Mouse (Mus musculus): Measurements from ENCODE around the gene Pax2. TPM values are rescaled to one million over a fixed set of nuclear protein-coding genes. Genes with fewer than 3 reads are reported as not detected.

Gene Pax2
- total RNA-seq, 2 experiments from 2014 or later = 0.45 to 13.6 TPM

DNA sequence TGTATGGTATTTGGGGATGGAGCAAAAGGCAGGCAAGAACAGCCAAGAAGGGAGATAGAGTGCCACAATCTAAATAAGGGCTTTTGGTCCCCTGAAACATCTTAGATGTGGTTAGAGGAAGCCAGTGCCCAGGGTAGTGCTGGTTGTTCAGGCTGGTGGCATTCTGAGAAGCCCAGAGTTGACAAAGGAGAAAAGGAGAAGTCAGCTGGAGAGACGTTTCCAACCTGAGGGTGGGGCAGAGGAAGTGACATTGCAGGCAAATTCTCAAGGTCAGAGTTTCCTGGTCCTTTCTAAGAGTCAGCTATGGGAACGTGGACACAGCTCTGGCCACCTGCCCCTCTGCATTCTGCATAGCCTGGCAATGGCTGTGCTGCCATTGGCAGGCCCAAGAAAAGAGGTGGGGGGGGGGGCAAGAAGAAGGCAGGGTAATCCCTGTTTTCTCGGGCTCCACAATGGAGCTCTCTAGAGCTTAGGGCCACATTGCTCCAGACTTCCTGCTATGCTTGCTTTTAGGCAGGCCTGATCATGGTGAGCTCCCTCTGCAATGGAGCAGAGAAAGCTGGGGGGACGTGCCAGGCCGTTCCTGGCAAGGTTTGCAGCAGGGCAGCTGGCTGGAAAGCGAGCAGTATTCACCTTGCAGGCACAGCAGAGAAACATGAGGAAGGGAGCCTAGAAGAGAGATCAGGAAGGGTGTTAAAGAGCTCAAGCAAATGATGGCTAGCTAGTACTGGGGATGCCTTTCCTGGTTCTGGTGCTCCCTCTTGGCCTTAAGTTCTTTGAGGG, 14.6 kb downstream of the Pax2 start:
- no peak for DNase-seq (ENCODE audit: low spot score in 2 of 2)

DNA sequence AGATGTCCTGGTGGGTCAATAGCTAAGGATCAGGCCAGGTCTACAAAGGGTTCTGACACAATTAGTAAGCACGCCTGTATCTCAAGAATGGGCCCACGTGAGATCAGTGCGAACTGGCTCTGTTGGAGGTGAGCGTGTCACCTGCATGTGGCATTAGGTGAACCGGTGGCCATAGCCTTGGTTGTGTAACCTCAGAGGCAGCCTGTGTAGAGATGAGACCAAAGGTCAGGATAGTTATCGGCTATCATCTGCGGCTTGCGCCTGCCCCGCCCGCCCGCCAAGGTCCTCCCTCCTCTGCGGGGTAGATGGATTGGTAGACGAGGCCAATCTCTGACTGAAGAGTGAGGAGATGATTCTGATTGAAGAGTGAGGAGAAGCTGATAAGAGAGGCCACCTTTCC, 15.7 kb downstream of the Pax2 start:
- no peak for DNase-seq (ENCODE audit: low spot score in 2 of 2)

DNA sequence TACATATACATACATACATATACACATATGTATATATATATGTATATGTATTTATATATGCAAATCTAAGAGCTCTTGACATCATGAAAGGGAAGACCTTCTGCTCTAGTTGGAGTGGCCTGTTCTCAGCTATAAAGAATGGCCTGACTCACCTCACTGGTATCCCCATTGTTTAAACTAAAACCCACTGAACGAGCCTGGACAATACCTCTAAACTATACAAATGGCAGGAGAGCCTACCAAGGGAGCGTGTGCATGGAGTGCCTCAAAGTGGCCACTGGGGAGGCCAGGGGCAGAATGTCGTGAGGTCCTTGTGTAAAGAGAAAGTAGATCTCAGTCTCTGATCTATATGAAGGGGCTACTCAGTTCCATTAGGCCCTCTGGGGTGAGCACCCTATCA, 26.1 kb downstream of the Pax2 start:
- DNase-seq (ENCODE audit: low spot score in 2 of 2) = no peak

DNA sequence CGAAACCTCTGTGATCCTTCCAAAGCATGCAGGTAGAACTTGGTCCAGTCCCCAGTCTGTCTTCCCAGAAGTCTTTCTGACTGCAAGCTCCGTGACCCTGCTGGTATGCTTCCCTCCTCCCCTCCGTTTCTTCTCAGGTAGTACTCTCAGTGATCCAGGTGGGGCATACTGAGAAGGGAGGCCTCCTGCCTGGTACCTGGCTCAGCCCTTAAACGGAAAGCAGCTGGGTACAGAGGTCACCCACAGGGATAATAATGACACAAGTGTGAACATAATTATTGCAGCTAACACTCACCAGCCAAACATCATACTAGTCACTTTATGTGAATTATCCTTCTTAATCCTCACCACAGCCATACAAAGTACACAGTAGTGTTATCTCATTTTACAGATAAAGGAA, 28.5 kb downstream of the Pax2 start:
- DNase-seq (ENCODE audit: low spot score in 2 of 2) = no peak

DNA sequence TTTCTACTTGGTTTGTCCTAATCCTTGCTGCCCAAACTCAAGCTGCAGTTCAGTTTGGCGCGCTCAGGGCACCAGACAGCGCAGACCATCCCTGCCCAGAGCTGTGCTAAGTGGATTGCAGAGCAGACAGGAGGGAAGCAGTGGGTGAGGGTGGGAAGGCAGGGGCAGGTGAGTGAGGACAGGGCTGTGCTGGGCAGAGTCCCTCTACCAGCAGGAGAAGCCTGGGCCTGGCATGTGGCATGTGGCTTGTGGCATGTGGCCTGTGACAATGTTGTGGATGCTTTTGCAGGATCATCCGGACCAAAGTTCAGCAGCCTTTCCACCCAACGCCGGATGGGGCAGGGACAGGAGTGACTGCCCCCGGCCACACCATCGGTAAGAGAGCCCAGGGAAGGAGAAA, 32.6 kb downstream of the Pax2 start:
- DNase-seq (ENCODE audit: low spot score in 2 of 2) = no peak

DNA sequence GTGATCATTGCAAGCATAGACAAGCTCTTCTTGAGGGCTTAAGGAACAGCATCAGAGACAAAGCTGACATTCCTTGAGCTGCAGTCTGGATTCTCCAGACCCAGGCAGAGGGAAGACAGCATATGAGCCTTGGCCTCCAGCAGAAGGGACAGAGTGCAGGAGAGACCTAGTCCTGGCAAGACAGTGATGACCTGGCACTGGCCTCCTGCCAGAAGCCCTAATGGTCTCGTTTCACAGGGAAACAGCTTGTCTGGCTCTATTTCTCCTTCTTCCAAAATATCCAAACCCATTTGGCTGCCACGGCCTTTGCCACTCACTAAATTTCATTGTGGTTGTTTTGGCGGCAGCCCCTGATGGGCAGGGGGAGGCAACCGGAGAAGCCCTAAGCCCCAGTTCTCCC, 36.1 kb downstream of the Pax2 start:
- no peak for DNase-seq (ENCODE audit: low spot score in 2 of 2)

DNA sequence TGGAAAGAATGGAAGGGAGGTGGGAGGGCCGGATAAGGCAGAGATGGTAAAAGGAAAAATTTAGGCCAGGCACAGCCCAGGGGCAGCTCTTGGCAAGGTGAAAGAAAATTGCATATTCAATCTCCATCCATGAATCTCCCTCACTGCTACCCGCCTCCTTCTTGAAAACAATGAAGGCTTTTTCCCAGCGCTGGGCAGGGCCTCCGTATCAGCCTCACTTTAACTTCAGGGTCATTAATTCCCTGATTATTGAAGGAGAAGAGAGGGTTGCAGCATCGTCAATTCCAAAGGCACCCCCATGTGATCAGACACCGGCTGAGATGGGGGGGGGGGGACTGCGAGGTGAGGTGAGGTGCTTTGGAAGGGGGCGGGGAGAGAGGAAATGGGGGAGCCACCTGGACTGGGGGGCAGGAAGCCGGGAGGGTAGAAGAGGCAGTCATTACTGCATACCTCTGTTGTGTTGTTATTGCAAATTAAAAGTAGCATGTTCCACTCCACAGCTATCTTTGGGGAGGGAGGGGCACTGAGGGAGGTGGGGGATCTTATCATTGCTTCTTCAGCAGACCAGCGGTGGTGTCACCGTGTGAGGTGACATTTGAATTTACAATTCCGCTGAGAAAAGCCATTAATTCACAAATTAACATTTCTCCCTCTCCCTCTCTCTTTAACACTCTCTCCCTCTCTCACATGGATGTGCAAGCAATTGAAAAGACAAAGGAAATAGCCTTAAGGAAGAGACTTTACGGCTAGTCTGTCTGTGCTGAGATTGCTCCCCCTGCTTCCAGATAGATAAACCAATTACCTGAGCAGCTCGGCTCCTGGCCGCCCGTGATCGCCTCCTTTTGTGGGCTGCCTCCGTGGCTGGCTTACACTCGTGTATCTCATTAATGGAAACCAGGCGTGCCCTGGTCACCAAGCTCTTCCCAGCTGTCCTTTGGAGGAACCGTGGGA, 41.5 kb downstream of the Pax2 start:
- no peak for DNase-seq (ENCODE audit: low spot score in 2 of 2)

DNA sequence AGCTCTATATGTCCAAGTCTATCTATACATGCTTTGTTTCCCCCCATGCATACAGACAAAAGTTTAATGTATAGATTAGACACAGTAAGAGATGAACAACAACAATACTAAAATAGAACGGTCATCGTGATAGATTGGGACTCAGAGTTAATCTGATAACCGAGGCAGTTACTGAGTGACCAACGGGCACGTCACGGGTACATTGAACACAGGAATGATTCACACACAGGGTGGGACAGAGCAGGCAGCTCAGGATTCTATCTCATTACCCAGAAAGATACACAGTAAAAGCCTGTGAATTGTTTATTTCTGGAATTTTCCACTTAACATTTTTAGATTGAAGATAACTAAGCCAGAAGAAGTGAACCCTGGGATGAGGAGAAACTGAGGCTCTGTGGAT, 42.9 kb downstream of the Pax2 start:
- no peak for DNase-seq (ENCODE audit: low spot score in 2 of 2)

DNA sequence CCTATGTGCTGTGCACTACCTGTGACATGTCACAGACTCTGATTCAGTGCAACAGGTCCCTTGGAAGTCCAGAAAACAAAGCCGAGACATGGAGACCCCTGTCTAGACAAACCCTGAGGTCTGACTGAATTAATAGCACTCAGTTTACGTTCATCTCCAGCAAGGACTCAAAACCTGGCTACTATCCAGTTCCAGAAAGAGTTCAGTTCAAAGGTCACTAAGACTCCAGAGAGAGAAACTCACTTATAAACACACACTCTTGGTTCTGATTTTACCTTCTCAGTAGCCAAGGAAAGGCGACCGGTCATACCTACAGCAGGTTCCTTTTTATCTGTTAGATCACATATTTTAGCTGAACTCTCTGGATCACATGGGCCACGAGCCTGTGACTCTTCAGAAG, 43.3 kb downstream of the Pax2 start:
- DNase-seq (ENCODE audit: low spot score in 2 of 2) = no peak

DNA sequence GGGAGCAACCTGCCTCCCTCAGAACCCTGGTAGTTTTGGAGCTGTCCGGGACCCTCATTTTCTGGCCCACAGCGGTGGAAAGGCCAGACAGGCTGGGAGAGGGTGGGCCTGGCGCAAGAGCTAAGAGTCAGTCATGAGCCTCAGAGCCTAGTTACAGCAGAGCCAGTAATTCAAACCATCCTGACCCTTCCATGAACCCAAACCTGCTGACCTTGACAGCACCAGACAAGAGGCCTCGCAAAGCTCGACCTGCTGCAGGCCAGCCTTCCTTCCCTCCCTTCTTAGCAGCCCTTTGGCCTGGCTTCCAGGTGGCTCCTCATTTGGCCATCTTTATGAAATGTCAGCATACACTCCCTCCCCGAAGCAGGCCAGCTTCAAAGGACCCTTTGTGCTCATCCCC, 44.5 kb downstream of the Pax2 start:
- no peak for DNase-seq (ENCODE audit: low spot score in 2 of 2)

DNA sequence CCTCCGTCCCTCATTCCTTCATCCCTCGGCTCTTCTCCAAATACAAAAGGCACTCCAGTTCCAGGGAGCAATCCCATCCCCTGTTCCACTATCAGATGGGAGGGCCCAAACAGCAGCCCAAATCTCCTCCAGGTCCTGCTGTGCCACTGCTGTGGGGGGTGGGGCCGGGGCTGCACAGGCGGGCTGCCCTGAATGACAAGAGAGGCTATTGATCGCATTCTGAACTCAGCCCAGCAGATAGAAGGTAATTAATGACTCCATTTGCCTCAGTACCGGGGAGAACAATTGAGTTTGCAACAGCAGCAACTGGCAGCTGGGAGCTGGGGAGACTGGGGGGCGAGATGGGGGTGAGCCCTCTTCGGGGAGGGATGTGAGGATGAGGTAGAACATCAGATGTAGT, 52.9 kb downstream of the Pax2 start:
- DNase-seq (ENCODE audit: low spot score in 2 of 2) = no peak

DNA sequence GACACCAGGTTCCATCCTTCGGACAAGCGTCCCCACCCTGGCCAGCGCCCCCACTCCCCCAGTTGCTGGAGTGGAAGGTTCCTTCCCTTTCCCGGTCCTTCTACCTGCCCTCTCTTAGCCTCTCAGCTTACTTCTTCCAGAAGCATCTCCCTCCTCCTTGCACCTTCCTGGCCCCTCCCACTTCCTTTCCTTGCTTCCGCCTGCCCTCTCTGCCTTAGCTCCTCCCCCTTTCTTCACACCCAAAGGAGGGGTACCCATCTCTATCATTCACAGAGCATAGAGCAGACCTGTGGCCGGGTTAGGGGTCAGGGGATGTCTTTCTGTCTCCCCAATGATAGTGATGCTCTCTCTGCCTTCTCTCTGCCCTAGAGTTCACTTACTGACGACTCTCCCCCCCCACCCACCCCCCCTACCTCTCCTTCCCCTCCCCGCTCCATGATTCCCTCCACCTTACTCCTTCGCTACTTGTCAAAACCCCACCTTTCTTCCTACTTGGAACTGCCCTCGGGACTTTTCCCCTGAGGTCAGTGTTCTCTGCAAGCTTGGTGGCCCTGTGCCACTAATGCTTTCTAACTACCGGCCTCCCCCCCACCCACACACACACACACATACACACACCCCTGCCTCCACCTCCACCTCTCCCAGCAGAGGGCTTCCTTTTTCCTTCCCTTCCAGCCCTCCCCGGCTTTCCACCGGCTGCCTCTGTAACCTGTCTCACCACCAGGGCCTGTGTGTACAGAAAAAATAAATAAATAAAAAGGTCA, 57.0 kb downstream of the Pax2 start:
- no peak for DNase-seq (ENCODE audit: low spot score in 2 of 2)

DNA sequence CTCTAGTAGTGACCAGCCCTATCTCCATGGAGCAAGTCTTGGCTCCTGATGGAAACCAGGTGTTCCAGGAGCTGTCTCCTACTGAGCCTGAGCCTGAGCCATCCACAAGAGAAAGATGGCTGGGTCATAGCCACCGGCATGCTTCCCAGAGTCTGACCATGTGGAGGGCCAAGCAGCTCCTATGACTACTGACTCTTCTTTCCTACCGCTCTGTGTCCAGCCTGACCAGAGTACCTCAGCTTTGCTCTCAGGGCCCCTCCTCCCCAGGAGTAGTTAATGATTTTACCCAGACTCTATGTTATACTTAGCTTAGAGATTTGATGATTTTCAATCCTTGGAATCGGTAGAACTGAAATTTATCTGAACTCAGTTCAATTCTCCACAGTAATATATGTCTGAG, 59.3 kb downstream of the Pax2 start:
- DNase-seq (ENCODE audit: low spot score in 2 of 2) = no peak

DNA sequence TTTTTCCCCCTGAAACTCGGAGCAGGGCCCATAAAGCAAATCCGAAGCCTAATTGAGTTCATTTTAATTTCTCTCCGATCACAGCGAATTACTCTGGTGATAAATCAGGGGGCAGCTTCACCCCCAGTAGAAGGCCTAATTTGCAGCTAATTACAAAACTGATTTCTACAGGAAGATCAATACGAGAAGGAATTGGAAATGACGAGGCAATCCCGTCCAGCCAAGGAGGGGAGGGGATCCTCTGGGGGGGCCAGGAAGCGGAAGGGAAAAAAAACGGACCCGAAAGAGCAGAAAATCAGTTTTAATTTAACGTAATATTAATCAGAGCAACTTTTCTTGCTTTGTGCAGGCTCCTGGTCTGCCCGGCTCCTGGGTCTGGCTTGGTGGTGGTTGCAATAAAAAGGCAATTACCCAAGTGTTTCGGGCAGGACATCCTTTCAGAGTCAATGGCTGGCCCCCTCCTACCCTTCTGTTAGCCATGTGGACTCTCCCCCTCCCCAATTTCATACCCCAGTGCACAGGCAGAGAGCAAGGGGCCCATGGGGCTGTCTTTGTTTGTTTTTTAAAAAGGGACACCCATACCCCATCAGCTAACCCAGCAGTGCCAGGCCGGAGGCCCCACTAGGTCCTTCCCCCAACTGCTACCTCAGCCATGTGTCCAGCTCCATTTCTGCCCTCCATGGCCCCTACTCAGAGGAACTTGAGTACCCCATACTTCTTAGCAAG, 61.7 kb downstream of the Pax2 start:
- DNase-seq (ENCODE audit: low spot score in 2 of 2) = no peak

DNA sequence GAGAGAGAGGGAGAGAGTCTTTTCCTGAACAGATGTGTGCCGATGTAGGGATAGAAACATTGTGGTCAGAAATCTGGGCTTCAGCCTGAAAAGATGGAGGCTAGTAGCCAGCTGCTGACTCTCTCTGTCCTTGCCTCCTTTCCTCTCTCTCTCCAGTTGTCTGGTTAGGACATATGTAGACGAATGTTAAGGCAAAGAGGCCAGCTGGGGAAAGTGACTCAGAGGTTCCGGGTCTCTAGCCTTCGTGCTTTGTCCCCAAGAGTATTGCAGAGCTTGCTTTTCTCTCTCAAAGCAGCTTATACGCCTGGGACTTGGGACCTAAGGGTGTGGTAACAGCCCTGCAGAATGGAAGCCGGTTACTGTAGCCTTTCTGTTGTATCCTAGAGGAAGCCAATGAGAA, 62.8 kb downstream of the Pax2 start:
- no peak for DNase-seq (ENCODE audit: low spot score in 2 of 2)

DNA sequence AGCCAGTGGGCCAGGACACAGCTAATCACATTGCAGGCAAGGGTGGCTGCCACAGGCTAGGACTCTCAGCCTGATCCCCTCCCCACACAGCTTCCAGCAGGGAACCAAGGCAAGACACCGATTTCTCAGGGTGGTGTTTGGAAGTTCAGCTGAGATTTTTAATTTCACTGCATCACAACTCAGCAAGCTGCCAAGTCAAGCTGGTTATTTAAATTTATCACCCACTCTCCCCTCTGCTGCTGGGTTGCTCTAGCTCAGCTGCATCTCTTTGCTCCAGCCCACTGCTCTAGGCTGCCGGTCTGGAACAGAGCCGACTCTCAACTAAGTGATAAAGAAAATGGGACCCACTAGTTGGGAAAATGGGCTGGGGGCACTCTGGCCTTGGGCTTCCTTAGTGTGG, 65.7 kb downstream of the Pax2 start:
- DNase-seq (ENCODE audit: low spot score in 2 of 2) = no peak

DNA sequence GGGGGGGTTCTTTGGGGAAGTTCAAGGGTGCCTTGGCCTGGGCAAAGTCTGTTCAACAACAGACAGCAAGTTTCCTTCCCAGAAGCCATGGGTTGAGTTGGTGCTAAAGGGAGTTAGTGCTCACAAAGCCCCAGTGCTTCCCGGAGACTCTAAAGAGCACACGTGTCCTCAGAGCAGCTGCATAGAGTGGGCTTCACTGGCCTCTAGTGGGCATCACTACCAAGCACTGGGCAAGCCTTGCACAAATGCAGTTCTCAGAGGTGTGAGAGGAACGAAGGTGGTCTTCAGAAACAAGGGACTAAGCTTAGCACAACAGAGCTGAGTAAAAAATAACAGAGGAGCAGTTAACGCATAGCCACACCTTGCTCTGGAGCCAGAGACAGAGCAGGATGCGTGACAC, 66.5 kb downstream of the Pax2 start:
- no peak for DNase-seq (ENCODE audit: low spot score in 2 of 2)

DNA sequence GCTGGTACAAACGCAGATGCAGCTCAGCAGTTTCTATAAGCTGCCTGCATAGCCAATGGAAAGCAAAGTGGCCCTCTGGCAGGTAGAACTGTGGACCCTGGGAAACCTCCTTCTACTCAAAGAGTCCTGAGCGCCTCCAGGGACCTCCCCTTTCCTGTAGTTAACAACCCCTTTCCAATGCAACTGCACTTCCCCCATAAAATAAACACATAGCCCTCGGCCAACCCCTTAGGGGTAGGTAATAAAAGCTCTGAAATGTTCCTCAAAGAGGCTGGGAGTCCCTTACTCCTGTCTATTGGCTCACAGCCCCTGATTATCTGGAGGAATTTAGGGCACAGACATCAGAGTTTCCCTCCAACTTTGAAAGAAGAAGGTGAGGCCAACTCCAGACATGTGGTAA, 67.8 kb downstream of the Pax2 start:
- DNase-seq (ENCODE audit: low spot score in 2 of 2) = no peak

DNA sequence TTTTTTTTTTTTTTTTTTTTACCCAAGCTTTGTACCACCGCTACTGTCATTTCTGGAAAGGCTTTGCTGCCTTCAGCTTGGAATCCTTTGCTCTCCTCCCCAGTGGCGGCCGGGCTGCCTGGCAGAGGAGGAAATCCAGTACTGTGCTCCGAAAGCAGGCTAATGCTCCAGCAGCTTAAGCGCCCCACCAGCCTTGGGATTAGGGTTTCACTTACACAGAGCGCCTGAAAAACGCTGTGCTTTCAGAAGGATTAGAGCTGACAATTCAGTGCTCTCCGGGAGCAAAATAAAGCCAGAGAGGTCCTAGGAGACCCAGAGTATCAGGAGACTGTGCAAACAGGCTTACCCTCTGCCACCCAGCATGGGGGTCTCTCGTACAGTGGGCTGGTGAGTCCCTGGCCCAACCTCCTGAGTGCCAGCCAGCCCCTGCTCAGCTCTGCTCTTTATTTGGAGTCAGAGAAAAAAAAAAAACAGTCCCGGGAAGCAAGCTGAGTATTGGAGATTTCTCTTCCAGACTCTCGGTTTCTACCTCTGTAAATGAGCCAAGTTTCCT, 69.4 kb downstream of the Pax2 start:
- no peak for DNase-seq (ENCODE audit: low spot score in 2 of 2)

DNA sequence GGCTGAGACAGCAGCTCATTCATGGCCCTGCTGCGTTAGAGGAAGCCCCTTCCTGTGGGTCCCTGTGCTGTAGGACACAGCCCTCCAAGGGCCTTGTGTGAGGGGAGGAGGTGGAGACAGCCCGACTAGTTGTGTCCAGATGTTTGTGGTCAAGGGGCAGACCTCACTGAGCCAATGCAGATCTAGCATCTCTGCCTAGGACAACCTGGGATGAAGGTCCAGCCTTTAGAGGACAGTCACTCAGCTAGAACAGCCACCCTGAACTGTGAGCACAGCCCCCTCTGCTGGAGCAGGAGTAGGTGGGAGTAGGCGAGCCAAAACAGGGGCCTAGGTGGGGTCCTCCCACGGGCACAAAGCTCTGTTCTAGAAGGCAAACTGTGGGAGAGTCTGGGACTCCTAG, 70.0 kb downstream of the Pax2 start:
- DNase-seq (ENCODE audit: low spot score in 2 of 2) = no peak

DNA sequence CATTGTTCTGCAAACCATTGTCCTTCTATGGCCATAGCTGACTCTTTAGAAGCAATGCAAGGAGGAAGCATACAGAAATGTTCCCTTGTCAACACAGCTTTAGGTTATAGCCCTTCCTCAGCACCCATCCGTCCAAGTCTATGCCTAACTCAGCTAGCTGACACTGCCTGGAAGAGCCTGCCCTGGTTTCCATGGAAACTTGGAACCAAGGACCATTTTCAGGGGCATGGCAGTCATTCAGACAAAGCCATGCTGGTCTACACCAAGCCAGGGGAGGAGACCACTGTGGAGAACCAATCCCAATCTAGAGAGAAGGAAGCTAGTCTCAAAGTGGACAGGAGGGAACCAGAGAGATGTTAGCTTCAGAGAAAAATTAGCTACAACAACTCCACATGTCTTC, 77.5 kb downstream of the Pax2 start:
- DNase-seq (ENCODE audit: low spot score in 2 of 2) = no peak
